Mouse (Mus musculus) heart, embryonic 14.5 days (tissue): ENCODE measurements around the gene Pcna. TPM values are rescaled to one million over a fixed set of nuclear protein-coding genes. Genes with fewer than 3 reads are reported as not detected.

ENCODE experiments used
- ATAC-seq: fragments of 200-750 bp; cut with Nextera tagmentation; 2 replicates; pipeline ENCODE4 v1.8.0; 2017; ENCODE audit warnings: low read depth, moderate TSS enrichment; ENCODE audit not compliant: insufficient number of reproducible peaks, insufficient read depth, low FRiP score
- H3K27ac ChIP-seq, 2 experiments: fragments of 200-500 bp in 1 of 2; fragments of 300-500 bp in 1 of 2; sonication (generic) in 1 of 2; replicated peaks in 1 of 2; 2 replicates each; pipeline ENCODE4 v1.5.1; 2012 to 2014; ENCODE audit warnings: low read depth in 2 of 2, low read length in 2 of 2, control low read depth in 1 of 2, mild to moderate bottlenecking in 1 of 2, mixed read lengths in 1 of 2; ENCODE audit not compliant: control insufficient read depth in 1 of 2, insufficient read depth in 1 of 2
- H3K27me3 ChIP-seq: fragments of 300-500 bp; sonication (generic); 2 replicates; pipeline ENCODE4 v1.6.1; 2014; ENCODE audit warnings: mild to moderate bottlenecking, low read length, control low read depth; ENCODE audit not compliant: control insufficient read depth, insufficient read depth
- H3K36me3 ChIP-seq: fragments of 300-500 bp; sonication (generic); 2 replicates; pipeline ENCODE4 v1.6.1; 2014; ENCODE audit warnings: mild to moderate bottlenecking, control low read depth, low read length, mixed read lengths; ENCODE audit not compliant: control insufficient read depth, insufficient read depth
- H3K4me1 ChIP-seq, 2 experiments: fragments of 200-500 bp in 1 of 2; fragments of 300-500 bp in 1 of 2; sonication (generic) in 1 of 2; 2 replicates each; pipeline ENCODE4 v1.6.1; 2012 to 2014; ENCODE audit warnings: low read length in 2 of 2, control low read depth in 1 of 2, mixed read lengths in 1 of 2; ENCODE audit not compliant: control insufficient read depth in 2 of 2, insufficient read depth in 2 of 2
- H3K4me2 ChIP-seq: fragments of 300-500 bp; sonication (generic); 2 replicates; pipeline ENCODE4 v1.6.1; 2014; ENCODE audit warnings: mild to moderate bottlenecking, low read length
- H3K4me3 ChIP-seq, 2 experiments: fragments of 200-500 bp in 1 of 2; fragments of 300-500 bp in 1 of 2; sonication (generic) in 1 of 2; 2 replicates each; pipeline ENCODE4 v1.5.1; 2012 to 2014; ENCODE audit warnings: low read length in 2 of 2, mild to moderate bottlenecking in 2 of 2, control low read depth in 1 of 2, low read depth in 1 of 2, moderate library complexity in 1 of 2; ENCODE audit not compliant: control insufficient read depth in 1 of 2, insufficient read depth in 1 of 2
- H3K9ac ChIP-seq: fragments of 300-500 bp; sonication (generic); 2 replicates; pipeline ENCODE4 v1.6.1; 2014; ENCODE audit warnings: mild to moderate bottlenecking, low read length
- H3K9me3 ChIP-seq: fragments of 300-500 bp; sonication (generic); 2 replicates; pipeline ENCODE4 v1.6.1; 2016; ENCODE audit warnings: low read length, control low read depth; ENCODE audit not compliant: control insufficient read depth
- WGBS: fragments of 180-500 bp; shearing (Covaris S2); extraction: QIAGEN DNeasy Blood & Tissue Kit; methylation state at CpG from one replicate; pipeline ENCODE4 v1.1.7; 2014; 5-methylcytosine and 5-hydroxymethylcytosine counted together
- polyA plus RNA-seq: library from polyadenylated mRNA; unstranded; fragments of >200 nt; fragmentation: Nextera tagmentation; extraction: Ambion mirVana; gene quantifications from 2 replicates; pipeline ENCODE4 v1.2.1, GENCODE M21; 2014

The Pcna gene
- polyA plus RNA-seq, 1 experiment from 2014 or later, result 162 TPM

DNA sequence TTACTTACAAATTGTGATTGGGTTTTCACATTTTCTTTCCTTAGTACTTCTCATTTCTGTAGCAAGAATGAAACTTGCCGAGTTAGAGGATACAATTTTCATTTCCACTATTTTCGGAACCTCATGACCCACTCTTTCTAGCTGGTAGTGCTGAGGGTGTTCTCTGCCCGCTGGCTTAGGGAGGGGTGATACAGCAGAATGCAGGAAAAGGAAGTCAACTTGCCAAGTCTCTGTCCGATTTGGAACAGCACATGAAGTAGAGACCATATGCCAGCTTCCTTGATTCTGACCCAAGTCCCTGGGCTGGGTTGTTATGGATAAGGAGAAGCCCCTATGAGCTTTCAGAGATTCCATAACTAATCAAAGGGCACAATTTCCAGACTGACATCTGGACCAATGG, 28.8 kb downstream of the Pcna start:
- H3K27me3 ChIP-seq, result no peaks in the 10 kb centered on the region
- 80% methylated on average over 4 of the region's 4 CpGs for WGBS
- peaks cover 9% of the 10 kb centered on the region for H3K9me3 ChIP-seq
- ATAC-seq, result no peak
- H3K4me1 ChIP-seq, result peaks cover 2 to 7% of the 10 kb centered on the region in 2 experiments; a peak in 3 of 4 replicates
- no peak overlapping the region for H3K4me2 ChIP-seq
- H3K4me3 ChIP-seq, result no peak overlapping the region
- no peak overlapping the region for H3K9ac ChIP-seq
- H3K27ac ChIP-seq, result no peak overlapping the region
- no peaks in the 10 kb centered on the region for H3K36me3 ChIP-seq

- Histone ChIP-seq H3K4me3 (no peak overlapping the region), H3K27ac (no peak overlapping the region)
- WGBS, result 33% methylated on average over 11 of the region's 11 CpGs
These were observed 31.5 kb downstream of the Pcna start for GRCm38 (mm10) chr2:132221611-132222073.

GRCm38 (mm10) chr2:132211995-132212656, 41.0 kb downstream of the Pcna start:
- Histone ChIP-seq H3K27ac (no peak overlapping the region), H3K9me3 (no peaks in the 10 kb centered on the region), H3K4me1 (no peaks in the 10 kb centered on the region), H3K4me3 (no peak overlapping the region), H3K36me3 (no peaks in the 10 kb centered on the region), H3K4me2 (no peak overlapping the region), H3K27me3 (no peaks in the 10 kb centered on the region), H3K9ac (no peak overlapping the region)
- 83% methylated on average over 5 of the region's 5 CpGs for WGBS
- no peak for ATAC-seq

More at GRCm38 (mm10) chr2:132221611-132222073, 31.5 kb downstream of the Pcna start:
- Histone ChIP-seq H3K4me1 (peaks cover 2 to 7% of the 10 kb centered on the region in 2 experiments; a peak in 3 of 4 replicates), H3K4me2 (peak overlapping the region; percentile 38), H3K9me3 (no peaks in the 10 kb centered on the region), H3K9ac (no peak overlapping the region), H3K36me3 (no peaks in the 10 kb centered on the region), H3K27me3 (no peaks in the 10 kb centered on the region)
- no peak for ATAC-seq

GRCm38 (mm10) chr2:132210806-132211312, 42.3 kb downstream of the Pcna start:
- H3K36me3 ChIP-seq, result no peaks in the 10 kb centered on the region
- ATAC-seq, result no peak
- H3K9ac ChIP-seq, result no peak overlapping the region
- no peaks in the 10 kb centered on the region for H3K27me3 ChIP-seq
- no peak overlapping the region for H3K4me2 ChIP-seq
- H3K4me3 ChIP-seq, result no peak overlapping the region
- no peaks in the 10 kb centered on the region for H3K9me3 ChIP-seq
- WGBS, result 83% methylated on average over 9 of the region's 9 CpGs
- H3K4me1 ChIP-seq, result no peaks in the 10 kb centered on the region
- no peak overlapping the region for H3K27ac ChIP-seq

DNA sequence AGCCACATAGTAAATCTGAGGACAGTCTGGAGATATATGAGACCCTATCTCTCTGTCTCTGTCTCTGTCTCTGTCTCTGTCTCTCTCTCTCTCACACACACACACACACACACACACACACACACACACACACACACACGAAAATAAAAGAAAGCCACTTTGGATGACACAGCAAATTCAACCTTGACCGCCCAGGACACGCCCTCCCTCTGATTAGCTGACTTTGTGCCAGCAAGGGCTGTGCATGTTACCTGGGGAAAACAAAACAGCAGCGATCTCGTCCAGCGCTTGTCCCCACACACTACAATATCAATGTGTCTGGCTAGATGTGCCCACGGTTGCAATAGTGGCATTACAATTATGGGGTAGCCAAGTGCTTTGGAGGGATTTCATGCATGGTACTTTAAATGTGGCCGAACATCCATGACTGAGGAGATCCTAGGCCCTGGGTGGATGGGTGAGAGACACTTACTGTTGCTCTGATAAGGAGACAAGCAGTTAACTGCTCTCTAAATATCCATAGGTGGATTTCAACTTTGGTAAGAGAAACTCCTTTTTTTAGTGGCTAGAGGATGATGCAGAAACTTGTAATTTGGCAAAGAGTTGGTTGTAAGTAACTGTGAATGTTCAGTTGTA, 44.8 kb downstream of the Pcna start:
- Histone ChIP-seq H3K4me2 (no peak overlapping the region), H3K9ac (no peak overlapping the region), H3K36me3 (no peaks in the 10 kb centered on the region), H3K27me3 (no peaks in the 10 kb centered on the region), H3K4me1 (no peaks in the 10 kb centered on the region), H3K27ac (no peak overlapping the region), H3K9me3 (no peaks in the 10 kb centered on the region), H3K4me3 (no peak overlapping the region)
- WGBS, result 75% methylated on average over 8 of the region's 8 CpGs
- ATAC-seq, result no peak

- 55% methylated on average over 16 of the region's 16 CpGs for WGBS
- Histone ChIP-seq H3K27ac (no peak overlapping the region), H3K4me1 (no peaks in the 10 kb centered on the region), H3K27me3 (no peaks in the 10 kb centered on the region), H3K9ac (no peak overlapping the region), H3K4me2 (no peak overlapping the region), H3K9me3 (no peaks in the 10 kb centered on the region), H3K36me3 (no peaks in the 10 kb centered on the region), H3K4me3 (no peak overlapping the region)
- ATAC-seq, result no peak
These were observed 46.7 kb downstream of the Pcna start for GRCm38 (mm10) chr2:132206316-132206881.

GRCm38 (mm10) chr2:132205549-132205948, 47.6 kb downstream of the Pcna start:
- H3K27me3 ChIP-seq, result no peaks in the 10 kb centered on the region
- no peak overlapping the region for H3K4me3 ChIP-seq
- H3K4me2 ChIP-seq, result no peak overlapping the region
- no peaks in the 10 kb centered on the region for H3K4me1 ChIP-seq
- no peak overlapping the region for H3K27ac ChIP-seq
- H3K9ac ChIP-seq, result no peak overlapping the region
- no peak for ATAC-seq
- no peaks in the 10 kb centered on the region for H3K36me3 ChIP-seq
- 78% methylated on average over 4 of the region's 4 CpGs for WGBS
- no peaks in the 10 kb centered on the region for H3K9me3 ChIP-seq
